Mouse (Mus musculus): ENCODE measurements around the gene Pabpn1.
"Not testable (repeated sequence)": the region's sequence is repeated elsewhere in the genome, so short reads cannot be mapped to it uniquely, and the experiment has no call there.

The Pabpn1 gene

GRCm38 (mm10) chr14:54935904-54936830 is 43.9 kb downstream of the Pabpn1 start, which contains the start of gene Cmtm5:
Cmtm5 (plus strand) TSS chr14:54936261.
- no peak for DNase-seq (ENCODE audit: low read depth in 2 of 2, low spot score in 2 of 2)

GRCm38 (mm10) chr14:54936831-54937160 is 44.5 kb downstream of the Pabpn1 start:
- DNase-seq (ENCODE audit: low read depth in 2 of 2, low spot score in 2 of 2) = no peak

DNA sequence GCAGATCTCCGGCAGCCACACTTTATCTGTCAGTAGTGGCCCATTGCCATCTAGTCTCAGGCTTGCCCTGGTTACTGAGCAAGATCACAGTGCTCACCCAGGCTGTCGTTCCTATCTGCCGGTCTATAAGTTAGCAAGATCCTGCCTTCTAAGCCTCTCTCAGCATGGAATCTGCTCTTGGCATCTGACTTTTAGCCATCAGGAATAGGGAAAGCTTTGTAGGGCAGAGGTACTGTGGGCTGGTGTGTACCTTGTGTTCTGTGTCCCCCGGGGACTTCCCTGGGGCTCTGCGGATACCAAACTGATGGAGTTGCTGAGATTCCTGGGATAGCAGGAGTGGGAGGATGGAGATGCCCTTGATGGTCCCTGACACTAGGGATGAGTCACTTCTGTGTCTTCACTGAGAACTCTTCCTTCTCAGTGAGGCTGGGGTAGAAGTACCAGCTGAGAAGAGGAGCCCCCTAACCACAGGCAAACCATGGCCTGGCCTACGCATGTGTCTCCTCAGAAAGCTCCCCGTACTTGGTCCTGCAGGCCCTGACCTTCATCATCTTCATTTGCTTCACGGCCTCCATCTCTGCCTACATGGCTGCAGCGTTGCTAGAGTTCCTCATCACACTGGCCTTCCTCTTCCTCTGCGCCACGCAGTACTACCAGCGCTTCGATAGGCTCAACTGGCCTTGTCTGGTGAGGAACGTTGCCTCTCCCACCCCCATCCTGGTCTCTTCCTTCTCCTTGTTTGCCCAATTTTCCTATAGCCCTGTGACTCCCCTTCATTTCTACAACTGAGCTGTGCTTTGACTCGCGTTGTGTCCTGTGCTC is 45.3 kb downstream of the Pabpn1 start:
- no peak for DNase-seq (ENCODE audit: low read depth in 2 of 2, low spot score in 2 of 2)

GRCm38 (mm10) chr14:54938431-54939219 is 46.3 kb downstream of the Pabpn1 start:
- no peak for DNase-seq (ENCODE audit: low read depth in 2 of 2, low spot score in 2 of 2)

GRCm38 (mm10) chr14:54939434-54940175 is 47.3 kb downstream of the Pabpn1 start:
- peak; percentile 53 to 68 for DNase-seq (ENCODE audit: low read depth in 2 of 2, low spot score in 2 of 2)

DNA sequence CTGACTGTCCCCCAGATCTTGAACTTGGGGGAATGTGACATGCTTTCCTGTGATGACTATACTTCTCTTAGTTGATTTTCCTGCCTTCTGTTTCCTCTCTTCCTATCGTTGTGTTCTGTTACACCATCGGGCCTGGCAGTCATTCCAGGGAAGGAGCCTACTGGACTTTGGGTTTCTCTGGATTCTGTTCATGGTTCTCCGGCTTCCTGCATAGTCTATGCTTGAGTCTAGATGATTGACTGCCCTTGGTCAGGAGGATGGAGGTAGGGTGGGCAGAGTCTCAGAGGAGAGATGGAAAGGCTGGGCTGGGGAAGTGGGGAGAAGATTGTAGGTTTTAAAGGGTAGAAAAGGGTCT is 47.9 kb downstream of the Pabpn1 start:
- no peak for DNase-seq (ENCODE audit: low read depth in 2 of 2, low spot score in 2 of 2)

- no peak for DNase-seq (ENCODE audit: low read depth in 2 of 2, low spot score in 2 of 2)
Measured at GRCm38 (mm10) chr14:54941024-54941978, 49.0 kb downstream of the Pabpn1 start.

DNA sequence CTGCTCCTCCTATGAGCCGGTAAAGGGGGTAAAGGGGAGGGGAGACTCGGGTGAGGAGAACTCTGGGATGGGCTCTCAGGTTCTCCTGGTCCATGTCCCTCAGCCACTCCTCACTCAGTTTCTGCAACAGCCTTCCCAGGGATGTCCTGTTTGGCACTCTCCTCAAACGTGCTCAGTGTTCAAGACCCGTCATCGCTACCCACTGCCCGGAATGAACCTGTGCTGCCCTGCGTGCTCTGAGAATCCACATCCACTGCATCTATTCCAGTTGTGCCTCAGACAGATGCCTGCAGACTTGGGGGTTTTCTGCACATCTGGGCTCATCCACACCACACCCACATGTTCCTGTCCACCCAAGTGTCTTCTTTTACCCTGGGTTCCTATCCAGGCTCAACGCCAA is 50.2 kb downstream of the Pabpn1 start:
- no peak for DNase-seq (ENCODE audit: low read depth in 2 of 2, low spot score in 2 of 2)

DNA sequence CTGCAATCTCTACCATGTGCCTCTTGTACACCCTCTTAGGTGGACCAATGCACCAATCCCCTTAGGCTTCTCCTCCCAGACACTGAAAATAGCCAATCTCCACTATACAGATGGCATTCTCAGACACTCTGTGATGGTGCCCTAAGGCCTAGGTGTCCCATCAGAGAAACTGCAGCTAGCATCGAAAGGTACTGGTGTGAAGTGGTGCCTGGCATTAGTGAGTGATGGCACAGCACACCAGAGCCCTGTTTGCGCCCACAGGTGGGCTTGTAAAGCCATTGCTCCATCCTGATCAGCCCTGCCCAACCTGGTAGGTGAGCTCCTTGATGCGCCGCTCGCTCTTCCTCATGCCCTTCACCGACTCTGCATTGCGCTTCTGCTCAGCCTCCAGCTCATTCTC is 51.7 kb downstream of the Pabpn1 start:
- DNase-seq (ENCODE audit: low read depth in 2 of 2, low spot score in 2 of 2) = no peak

GRCm38 (mm10) chr14:54944939-54945338 is 52.6 kb downstream of the Pabpn1 start:
- no peak for DNase-seq (ENCODE audit: low read depth in 2 of 2, low spot score in 2 of 2)

- DNase-seq (ENCODE audit: low read depth in 2 of 2, low spot score in 2 of 2) = no peak
Measured at GRCm38 (mm10) chr14:54945975-54946704, 53.8 kb downstream of the Pabpn1 start.

GRCm38 (mm10) chr14:54947008-54947407 is 54.7 kb downstream of the Pabpn1 start:
- DNase-seq (ENCODE audit: low read depth in 2 of 2, low spot score in 2 of 2) = not testable (repeated sequence)

Data from CD8-positive naive resting alpha-beta T cell, adult 2 months (primary cell).